Mouse (Mus musculus): ENCODE results near the gene Olfr330.
"Not testable (repeated sequence)": the region's sequence is repeated elsewhere in the genome, so short reads cannot be mapped to it uniquely, and the experiment has no call there.

The Olfr330 gene

DNA sequence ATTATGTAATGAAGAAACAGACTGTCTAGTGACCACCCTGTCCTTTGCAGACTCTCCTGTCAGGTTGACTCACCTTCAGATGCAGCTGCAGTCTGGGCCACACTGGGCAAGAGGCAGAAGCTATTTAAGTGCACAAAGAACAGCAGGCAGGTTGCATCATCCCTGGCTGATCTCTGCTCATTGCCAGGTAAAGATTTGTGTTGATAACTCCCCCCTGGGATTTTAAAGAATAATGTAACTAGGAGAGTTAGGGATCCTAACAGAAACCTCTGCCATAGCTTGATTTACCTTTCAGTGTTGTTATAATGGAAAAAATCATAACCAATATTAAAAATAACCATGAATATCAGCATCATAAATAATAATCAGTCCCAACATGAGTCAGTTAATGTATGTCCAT lies at the start of gene Olfr330:
Gene Olfr330, minus strand, starts transcription at position 101 of the 400 bp plus-strand sequence.
- DNase-seq (ENCODE audit: low spot score in 2 of 2): not testable (repeated sequence)

DNA sequence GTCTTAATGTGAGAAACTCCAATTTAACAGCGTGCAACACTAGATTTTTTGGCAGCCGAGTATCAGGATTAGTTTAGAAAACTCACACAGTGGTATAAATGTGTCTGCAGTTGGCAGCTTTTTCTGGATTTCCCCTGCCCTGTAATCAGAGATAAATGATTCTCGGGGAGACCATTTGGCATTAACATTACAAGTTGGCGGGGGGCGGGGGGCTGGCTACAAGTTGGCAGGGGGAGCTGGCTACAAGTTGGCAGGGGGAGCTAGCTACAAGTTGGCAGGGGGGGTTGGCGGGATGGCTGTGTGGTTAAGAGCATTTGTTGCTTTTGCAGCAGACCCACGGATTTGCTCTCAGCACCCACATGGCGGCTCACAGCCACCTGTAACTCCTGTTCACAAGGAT lies 44.0 kb upstream of the Olfr330 start:
- DNase-seq (ENCODE audit: low spot score in 2 of 2): peak; percentile 12

GRCm38 (mm10) chr11:58577430-58577829 lies 42.8 kb upstream of the Olfr330 start, which contains the start of gene Olfr325:
Olfr325 (plus strand) TSS chr11:58577730.
- no peak for DNase-seq (ENCODE audit: low spot score in 2 of 2)

DNA sequence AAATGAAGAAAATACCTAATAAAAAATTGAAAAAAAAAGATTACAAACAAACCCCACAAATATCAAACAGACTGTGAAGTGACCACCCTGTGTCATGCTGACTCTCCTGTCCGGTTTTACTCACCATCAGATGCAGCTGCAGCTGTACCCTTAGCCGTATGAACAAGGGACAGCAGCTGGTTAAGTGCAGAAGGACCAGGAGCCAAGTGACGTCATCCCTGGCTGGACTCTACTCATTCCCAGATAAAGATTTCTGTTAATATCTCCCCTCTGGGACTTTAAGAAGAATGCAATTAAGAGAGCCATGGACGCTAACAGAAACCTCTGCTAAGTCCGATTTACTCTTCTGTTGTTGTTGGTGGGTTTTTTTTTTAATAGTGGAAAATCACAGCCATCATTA lies 35.8 kb upstream of the Olfr330 start, which contains the start of gene Olfr224:
Gene Olfr224, minus strand, starts transcription at position 149 of the 400 bp plus-strand sequence.
- DNase-seq (ENCODE audit: low spot score in 2 of 2): no peak

- no peak for DNase-seq (ENCODE audit: low spot score in 2 of 2)
These were observed 20.9 kb upstream of the Olfr330 start, which contains the start of gene Olfr328 for GRCm38 (mm10) chr11:58555536-58555935. Olfr328 (minus strand) TSS chr11:58555636.

GRCm38 (mm10) chr11:58546322-58546721 lies 11.7 kb upstream of the Olfr330 start, which contains the start of gene Olfr329-ps:
Olfr329-ps (minus strand) TSS chr11:58546422.
- no peak for DNase-seq (ENCODE audit: low spot score in 2 of 2)

DNA sequence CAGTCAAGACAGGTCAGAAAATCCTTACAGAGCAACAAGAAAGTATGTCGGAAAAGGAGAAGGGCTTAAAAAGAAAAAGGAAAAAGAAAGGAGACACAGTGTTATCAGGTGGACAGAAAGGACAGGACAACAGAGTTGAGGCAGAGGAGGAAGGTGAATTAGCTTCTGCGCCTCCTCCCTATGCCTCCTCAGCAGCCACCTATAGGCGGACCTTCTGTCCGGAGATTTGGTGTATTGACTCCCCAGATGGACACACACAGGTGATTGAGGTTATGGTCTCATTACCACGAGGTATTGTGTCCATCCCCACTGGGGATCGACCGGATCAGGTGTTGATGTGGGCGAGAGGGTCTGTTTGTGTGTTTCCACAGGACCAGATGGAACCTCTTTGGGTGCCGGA lies 14.9 kb downstream of the Olfr330 start:
- DNase-seq (ENCODE audit: low spot score in 2 of 2): peak in 1 of 2 experiments; percentile 23

DNA sequence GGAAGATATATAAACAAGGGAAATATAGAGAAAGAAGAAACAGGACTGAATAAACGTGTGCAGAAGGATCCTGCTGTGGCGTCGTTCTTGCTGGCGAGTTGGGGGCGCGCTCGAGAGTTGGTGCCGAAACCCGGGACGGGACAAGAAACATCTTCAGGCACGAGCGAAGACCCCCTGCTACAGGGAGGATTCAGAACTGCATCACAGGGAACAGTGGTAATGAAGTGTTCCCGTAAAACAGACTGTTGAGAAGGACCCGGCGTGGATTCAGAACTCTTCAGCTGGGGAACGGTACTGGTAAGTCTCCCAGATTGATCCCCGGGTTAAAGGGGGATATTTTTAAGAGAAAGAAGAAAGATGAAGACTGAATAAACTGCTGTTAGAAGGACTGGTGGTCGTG lies 15.7 kb downstream of the Olfr330 start:
- peak; percentile 75 to 80 for DNase-seq (ENCODE audit: low spot score in 2 of 2)

DNA sequence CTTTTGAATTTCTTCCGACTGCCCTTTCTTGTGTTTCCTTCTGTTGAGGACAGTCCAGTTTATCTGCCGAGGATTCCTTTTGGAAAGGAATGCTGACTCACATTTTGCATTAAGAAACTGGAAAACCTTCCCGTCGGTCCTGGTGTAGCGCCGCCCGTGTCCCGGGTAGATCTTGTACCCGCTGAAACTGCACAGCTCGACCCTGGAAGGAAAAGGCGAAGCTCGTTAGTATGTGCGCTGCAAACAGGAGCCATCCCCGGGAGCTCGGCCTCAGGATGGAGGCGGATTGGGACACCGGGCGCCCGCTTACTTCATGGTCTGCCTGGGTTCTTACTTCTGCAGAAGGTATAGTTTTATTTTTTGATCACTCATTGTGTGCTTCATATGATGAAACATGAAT lies 25.6 kb downstream of the Olfr330 start:
- DNase-seq (ENCODE audit: low spot score in 2 of 2): not testable (repeated sequence)

GRCm38 (mm10) chr11:58502472-58502871 lies 32.2 kb downstream of the Olfr330 start, which contains the start of gene Olfr331:
Olfr331 (minus strand) TSS chr11:58502572.
- DNase-seq (ENCODE audit: low spot score in 2 of 2): not testable (repeated sequence)

DNA sequence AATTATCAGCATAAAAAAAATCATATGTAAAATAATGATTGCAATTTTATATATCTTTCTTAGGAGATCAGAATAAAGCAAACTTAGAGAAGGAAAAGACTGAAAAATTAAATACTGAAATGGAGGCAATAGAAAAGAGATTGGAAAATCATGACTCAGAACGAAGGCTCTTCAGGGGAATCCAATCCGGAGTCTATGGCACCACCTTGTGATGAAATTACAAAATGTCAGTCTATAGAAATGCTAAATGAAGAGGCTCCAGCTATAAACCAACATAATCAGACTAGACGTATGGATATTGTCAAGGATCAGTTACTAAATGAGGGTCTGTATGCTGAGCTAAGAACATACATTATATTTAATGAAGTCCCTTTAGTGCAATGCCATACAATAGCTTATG lies 35.3 kb downstream of the Olfr330 start:
- DNase-seq (ENCODE audit: low spot score in 2 of 2): no peak

DNA sequence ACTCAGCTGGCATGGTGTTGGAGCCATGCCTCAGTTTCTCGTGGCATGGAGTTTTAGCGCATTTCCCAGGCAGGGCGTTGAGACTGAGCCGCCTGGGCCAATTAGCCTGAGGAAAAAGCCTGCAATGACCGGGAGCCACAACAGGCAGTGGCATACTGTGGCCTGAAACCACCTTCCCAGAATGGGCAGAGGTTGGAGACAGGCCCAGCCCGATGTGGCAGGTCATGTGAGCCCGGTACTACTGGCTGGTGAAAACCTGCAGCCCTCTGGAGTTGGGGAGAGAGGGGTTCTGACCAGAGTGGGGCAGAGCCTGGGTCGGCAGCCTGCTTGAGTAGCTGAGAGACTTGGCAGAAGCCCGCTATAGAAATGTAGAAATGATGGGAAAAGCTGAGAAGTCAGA lies 35.9 kb downstream of the Olfr330 start:
- no peak for DNase-seq (ENCODE audit: low spot score in 2 of 2)

DNA sequence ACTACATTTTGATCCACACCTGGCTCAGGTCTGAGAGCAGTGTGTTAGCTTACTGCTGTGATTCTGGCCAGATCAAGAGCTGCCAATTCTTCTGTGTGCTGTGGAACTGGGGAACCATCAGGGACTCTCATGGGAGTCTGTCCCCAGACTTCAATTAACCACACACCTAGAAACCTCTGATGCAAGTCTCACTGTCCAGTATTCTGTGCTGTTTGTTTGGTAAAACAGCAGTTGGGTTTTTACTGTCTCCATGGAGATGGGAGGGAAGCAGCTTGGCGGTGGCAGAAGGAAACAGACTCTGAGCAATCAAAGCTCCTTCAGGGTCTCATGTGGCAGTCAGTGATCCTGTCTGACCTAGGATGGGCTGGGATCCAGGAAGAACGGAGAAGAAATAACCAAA lies 42.2 kb downstream of the Olfr330 start, which contains the start of gene Olfr332:
Gene Olfr332, minus strand, starts transcription at position 101 of the 400 bp plus-strand sequence.
- no peak for DNase-seq (ENCODE audit: low spot score in 2 of 2)
